Mouse (Mus musculus): ENCODE data around the gene Tgfbr2. TPM values are rescaled to one million over a fixed set of nuclear protein-coding genes. Genes with fewer than 3 reads are reported as not detected.
"Not testable (repeated sequence)": the region's sequence is repeated elsewhere in the genome, so short reads cannot be mapped to it uniquely, and the experiment has no call there.

Gene Tgfbr2
- total RNA-seq, 2 experiments from 2014 or later, result 10.6 to 12.6 TPM

DNA sequence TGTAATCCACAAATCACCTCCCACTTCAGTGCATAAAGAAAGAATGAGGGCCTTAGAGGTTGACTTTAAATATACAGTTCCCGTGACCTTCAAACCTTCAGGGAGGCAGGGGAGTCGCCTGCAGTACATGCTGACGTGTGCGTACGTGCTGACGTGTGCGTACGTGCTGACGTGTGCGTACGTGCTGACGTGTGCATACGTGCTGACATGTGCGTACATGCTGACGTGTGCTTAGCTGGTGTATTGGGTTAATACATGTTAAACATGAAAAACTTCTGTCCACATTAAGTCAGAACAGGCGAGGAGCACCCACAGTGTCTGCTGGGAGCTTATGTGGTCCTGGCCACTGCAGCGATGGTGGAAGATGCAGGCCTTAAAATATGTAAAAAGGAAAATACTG lies 110.4 kb downstream of the Tgfbr2 start:
- DNase-seq, result no peak

DNA sequence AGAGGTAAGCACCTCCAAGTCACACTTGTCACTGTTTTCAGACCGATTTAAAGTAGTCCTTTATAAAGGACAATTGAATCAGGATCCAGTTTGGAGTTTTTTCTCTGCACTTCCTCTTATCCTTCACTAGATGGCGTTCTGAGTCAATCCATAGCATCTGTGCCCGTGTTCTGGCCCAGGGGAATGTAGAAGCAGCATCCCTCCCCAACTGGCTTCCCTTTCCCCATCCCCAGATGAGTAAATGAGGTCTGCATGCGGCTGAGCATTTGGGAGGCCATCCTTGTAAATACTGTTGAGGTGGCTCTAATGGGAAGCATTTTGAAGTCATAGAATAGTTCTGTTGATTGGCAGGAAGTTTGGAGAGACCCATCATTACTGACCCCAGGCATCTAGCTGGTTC lies 114.5 kb downstream of the Tgfbr2 start:
- no peak for DNase-seq

DNA sequence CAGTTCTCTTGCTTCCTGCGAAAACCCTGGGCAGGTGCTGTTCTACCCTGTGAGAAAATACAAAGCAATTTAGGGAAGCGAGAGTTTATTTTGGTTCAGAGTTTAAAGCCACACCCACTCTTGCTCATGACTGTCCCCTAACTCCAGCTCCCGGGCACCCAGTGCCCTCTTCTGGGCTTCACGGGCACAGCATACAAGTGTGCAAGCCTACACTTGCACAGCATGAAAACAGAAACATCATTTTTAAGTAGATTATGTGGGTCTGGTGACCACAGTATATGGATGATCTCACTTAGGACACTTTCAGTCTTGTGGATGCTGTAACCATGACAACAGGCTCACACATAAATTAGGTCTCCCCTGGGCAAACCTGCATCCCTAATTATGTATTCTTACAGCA lies 116.0 kb downstream of the Tgfbr2 start:
- no peak for DNase-seq

DNA sequence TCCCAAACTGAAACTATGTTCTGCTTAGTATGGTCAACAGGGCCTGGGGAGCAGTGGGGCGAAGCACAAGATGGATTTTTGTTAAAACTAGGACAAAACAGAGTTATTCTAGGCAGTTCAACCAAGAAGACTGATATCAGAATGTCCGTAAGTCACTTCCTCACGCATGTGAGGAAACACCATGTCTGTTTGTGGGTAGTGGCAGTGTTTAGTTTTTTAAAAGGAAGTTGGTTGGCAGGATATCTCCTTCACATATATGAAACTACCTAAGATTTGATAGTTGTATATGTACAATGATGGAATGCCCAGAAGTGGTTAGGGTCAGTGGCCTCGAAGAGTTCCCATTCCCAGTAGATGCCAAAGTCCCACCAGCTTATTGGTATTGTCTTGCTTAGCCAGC lies 116.7 kb downstream of the Tgfbr2 start:
- DNase-seq, result no peak

DNA sequence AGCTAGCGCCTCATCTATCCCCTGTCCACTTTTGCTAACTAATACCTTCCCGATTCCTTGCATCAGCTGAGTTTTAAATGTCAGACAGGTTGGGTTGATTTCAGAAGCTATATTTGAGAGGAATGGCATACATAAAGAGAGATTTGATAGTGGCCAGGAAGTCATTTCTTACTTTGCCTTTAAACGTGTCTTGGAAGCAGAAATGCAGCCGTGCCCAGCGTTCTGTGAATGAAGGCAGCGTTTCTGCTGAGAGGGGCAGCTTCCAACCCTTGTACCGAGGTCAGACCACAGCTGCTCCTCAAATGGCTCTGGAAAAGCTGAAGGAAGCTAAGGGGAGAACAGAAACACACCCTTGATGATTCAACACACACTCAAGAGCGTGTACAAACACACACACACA lies 121.2 kb downstream of the Tgfbr2 start:
- DNase-seq, result no peak

DNA sequence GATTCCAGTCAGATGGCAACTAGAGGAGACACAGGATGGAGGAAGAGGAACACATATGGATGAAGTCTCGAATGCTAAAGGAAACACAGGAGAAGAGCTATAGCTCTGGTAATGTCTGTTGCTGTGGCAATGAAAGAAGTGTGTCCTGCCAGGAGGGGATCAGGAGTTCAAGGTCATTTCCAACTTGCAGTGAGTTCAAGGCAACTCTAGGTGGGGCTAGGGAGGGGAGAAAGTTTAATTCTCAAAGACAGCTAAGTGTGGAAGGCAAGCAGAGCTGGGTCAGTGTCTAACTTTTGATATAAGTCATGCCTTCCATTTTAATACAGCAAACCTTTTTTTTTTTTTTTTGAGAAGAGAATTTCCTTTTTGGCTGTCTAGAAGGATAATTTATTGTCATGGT lies 125.2 kb downstream of the Tgfbr2 start:
- DNase-seq, result no peak

DNA sequence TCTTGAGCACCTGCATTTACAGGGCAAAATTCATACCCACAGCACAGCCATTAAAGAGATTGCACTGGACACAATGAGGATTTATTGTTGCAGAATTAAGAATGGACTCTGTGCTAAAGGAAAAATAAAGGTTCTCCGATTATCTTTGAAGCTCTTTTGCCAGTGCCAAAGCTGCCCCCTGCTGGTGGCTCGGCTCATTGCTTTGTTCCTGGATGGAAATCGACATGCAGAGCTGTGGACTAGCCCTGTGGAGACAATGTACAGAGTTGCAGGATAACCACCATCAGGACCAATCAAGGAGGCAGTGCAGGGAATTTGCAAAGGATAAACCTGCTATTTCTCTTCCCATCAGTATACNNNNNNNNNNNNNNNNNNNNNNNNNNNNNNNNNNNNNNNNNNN lies 133.4 kb downstream of the Tgfbr2 start:
- peak; percentile 80 to 86 for DNase-seq

DNA sequence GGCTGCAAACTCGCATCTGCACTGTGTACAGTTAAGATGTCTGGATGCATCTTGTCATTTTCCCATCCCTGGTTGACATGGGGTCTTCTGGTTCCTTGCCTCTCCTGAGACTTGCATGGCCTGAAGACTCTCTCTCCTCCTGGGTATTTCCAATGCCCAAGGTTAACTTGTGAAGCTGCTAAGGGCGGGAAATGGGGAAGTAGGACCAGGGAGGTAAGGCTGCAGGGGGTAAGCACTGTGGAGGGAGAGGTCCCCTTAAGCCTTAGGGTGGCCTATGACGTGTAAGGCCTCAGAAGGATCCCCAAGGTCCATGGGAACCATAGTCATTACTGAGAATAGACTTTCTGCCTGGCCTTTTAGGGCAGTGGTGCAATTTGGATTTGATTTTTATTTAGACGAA lies 133.8 kb downstream of the Tgfbr2 start:
- no peak for DNase-seq

DNA sequence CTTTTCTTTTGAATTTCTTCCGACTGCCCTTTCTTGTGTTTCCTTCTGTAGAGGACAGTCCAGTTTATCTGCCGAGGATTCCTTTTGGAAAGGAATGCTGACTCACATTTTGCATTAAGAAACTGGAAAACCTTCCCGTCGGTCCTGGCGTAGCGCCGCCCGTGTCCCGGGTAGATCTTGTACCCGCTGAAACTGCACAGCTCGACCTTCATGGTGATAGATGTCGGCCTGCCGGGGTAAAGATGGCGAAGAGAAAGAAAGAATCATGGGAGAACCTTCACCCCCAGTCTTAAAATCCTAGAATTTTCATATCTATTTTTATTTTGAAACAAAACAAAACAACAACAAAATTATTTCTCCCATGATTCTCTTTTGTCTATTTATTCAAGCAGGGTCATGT lies 134.3 kb downstream of the Tgfbr2 start:
- not testable (repeated sequence) for DNase-seq

DNA sequence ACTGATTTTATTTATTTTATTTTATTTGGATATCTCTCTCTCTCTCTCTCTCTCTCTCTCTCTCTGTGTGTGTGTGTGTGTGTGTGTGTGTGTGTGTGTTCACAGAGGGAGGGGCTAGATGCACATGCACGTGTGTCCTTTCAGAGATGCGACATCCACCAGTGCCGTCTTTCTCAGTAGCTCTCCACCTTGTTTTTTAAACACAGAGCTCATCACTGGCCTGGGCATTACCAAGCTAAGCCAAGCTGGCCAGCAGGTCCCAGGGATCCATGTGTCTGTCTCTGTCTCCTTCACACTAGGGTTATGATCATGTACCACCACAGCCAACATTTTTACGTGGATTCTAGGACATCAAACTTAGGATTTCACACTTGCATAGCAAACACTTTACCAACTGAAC lies 135.2 kb downstream of the Tgfbr2 start:
- DNase-seq, result no peak

DNA sequence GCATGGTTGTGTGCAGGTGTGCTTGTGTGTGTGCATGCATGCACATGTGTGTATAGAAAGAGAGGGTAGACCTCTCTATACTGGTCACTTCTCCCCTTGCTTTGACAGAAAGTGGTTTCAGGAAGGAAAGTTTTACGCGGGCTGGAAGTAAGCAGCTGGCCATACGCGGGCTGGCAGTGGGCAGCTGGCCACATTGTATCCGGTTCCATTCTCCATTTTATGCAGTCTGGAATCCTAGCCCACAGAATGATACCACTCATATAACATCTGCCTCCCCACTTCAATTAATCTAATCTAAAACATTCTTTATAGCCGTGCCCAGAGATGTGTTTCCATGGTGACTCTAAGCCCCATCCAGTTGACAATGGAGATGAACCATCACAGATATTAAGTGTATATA lies 136.9 kb downstream of the Tgfbr2 start:
- DNase-seq, result no peak

Data from layer of hippocampus, postnatal 36 days (tissue).